Mouse (Mus musculus): ENCODE results near the gene Agpat1.

DNA sequence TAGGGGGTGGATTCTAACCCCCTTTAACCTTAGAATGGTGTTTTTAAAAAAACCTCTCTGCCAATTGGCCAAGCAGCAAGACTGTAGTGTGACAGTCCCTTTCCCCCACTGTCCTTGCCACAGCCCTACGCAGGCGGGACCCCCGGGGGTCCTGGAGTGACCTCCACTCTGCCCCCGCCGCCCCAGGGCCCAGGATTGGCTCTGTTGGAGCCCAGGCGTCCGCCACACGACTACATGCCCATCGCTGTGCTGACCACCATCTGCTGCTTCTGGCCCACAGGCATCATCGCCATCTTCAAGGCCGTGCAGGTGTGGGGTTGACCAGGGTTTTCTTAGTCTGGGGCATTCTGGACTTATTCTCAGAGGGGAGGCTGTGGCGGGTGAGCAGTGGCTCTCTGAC lies 27.6 kb downstream of the Agpat1 start:
- TF ChIP-seq CTCF (conservative IDR thresholded peaks at IDR 0.05 in 1 of 2, IDR thresholded peaks at IDR 0.05 in 1 of 2; ENCODE audit: low read depth in 2 of 2, low read length in 2 of 2) = no peak
- no peak for TF ChIP-seq HCFC1 (IDR thresholded peaks at IDR 0.05; ENCODE audit: low read depth, low read length)
- no peak for TF ChIP-seq KAT2A (IDR thresholded peaks at IDR 0.05; ENCODE audit: insufficient replicate concordance, low read length)
